Mouse (Mus musculus): ENCODE data around the gene Crybg2. TPM values are rescaled to one million over a fixed set of nuclear protein-coding genes. Genes with fewer than 3 reads are reported as not detected.

Gene Crybg2
- total RNA-seq, 2 experiments from 2014 or later = 2.7 to 3.0 TPM

- no peak for TF ChIP-seq CTCF (conservative IDR thresholded peaks at IDR 0.05)
- no peak overlapping the region for H3K4me3 ChIP-seq
- H3K27ac ChIP-seq = peak overlapping the region; percentile 23; the same call in 1 of the 2 replicates
- no peak for DNase-seq (ENCODE audit: low spot score in 2 of 2)
Measured at GRCm38 (mm10) chr4:134121571-134121970, 61.0 kb downstream of the Crybg2 start.

- no peak overlapping the region for H3K27ac ChIP-seq
- DNase-seq (ENCODE audit: low spot score in 2 of 2) = no peak
- H3K4me3 ChIP-seq = no peak overlapping the region
- TF ChIP-seq CTCF (conservative IDR thresholded peaks at IDR 0.05) = no peak
Measured at GRCm38 (mm10) chr4:134122281-134122680, 61.7 kb downstream of the Crybg2 start.

GRCm38 (mm10) chr4:134123147-134123546, 62.5 kb downstream of the Crybg2 start:
- no peak for TF ChIP-seq CTCF (conservative IDR thresholded peaks at IDR 0.05)
- H3K4me3 ChIP-seq = no peak overlapping the region
- H3K27ac ChIP-seq = peak overlapping the region; percentile 98
- no peak for DNase-seq (ENCODE audit: low spot score in 2 of 2)

GRCm38 (mm10) chr4:134123680-134124551, 63.3 kb downstream of the Crybg2 start:
- DNase-seq (ENCODE audit: low spot score in 2 of 2) = peak; percentile 85 to 94

GRCm38 (mm10) chr4:134125383-134126060, 64.9 kb downstream of the Crybg2 start:
- DNase-seq (ENCODE audit: low spot score in 2 of 2) = no peak
- TF ChIP-seq CTCF (conservative IDR thresholded peaks at IDR 0.05) = no peak
- peak overlapping the region; percentile 98 for H3K27ac ChIP-seq
- H3K4me3 ChIP-seq = no peak overlapping the region

More at GRCm38 (mm10) chr4:134123680-134124551, 63.3 kb downstream of the Crybg2 start:
- H3K4me3 ChIP-seq = no peak overlapping the region
- TF ChIP-seq CTCF (conservative IDR thresholded peaks at IDR 0.05) = peak; percentile 95
- peak overlapping the region; percentile 98 for H3K27ac ChIP-seq

- TF ChIP-seq CTCF (conservative IDR thresholded peaks at IDR 0.05) = no peak
- DNase-seq (ENCODE audit: low spot score in 2 of 2) = peak in 1 of 2 experiments; percentile 20
- H3K27ac ChIP-seq = peak overlapping the region; percentile 98
Measured at GRCm38 (mm10) chr4:134126300-134127120, 65.9 kb downstream of the Crybg2 start.

GRCm38 (mm10) chr4:134127121-134127455, 66.5 kb downstream of the Crybg2 start:
- Histone ChIP-seq H3K27ac (peak overlapping the region; percentile 98), H3K4me3 (peak overlapping the region; percentile 91)
- TF ChIP-seq CTCF (conservative IDR thresholded peaks at IDR 0.05) = no peak

More at GRCm38 (mm10) chr4:134126300-134127120, 65.9 kb downstream of the Crybg2 start:
- peak overlapping the region; percentile 20; the same call in 1 of the 2 replicates for H3K4me3 ChIP-seq

GRCm38 (mm10) chr4:134127793-134128192, 67.2 kb downstream of the Crybg2 start:
- no peak for DNase-seq (ENCODE audit: low spot score in 2 of 2)
- peak overlapping the region; percentile 91 for H3K4me3 ChIP-seq
- no peak for TF ChIP-seq CTCF (conservative IDR thresholded peaks at IDR 0.05)
- H3K27ac ChIP-seq = peak overlapping the region; percentile 98

More at GRCm38 (mm10) chr4:134127121-134127455, 66.5 kb downstream of the Crybg2 start:
- DNase-seq (ENCODE audit: low spot score in 2 of 2) = peak; percentile 64 to 77

- no peak for TF ChIP-seq CTCF (conservative IDR thresholded peaks at IDR 0.05)
- DNase-seq (ENCODE audit: low spot score in 2 of 2) = peak; percentile 85 to 88
- peak within 1 kb of the TSS; percentile 91 for H3K4me3 ChIP-seq
- peak within 1 kb of the TSS; percentile 98 for H3K27ac ChIP-seq
Measured at GRCm38 (mm10) chr4:134128221-134128982, 67.8 kb downstream of the Crybg2 start, which contains the start of gene Sh3bgrl3. Sh3bgrl3 (minus strand) TSS chr4:134128789.

GRCm38 (mm10) chr4:134128983-134129362, 68.4 kb downstream of the Crybg2 start:
- DNase-seq (ENCODE audit: low spot score in 2 of 2) = no peak
- H3K27ac ChIP-seq = peak overlapping the region; percentile 98
- TF ChIP-seq CTCF (conservative IDR thresholded peaks at IDR 0.05) = no peak
- peak overlapping the region; percentile 91 for H3K4me3 ChIP-seq

GRCm38 (mm10) chr4:134129482-134129881, 68.9 kb downstream of the Crybg2 start:
- TF ChIP-seq CTCF (conservative IDR thresholded peaks at IDR 0.05) = no peak
- Histone ChIP-seq H3K27ac (peak overlapping the region; percentile 98), H3K4me3 (peak overlapping the region; percentile 91; the same call in 1 of the 2 replicates)
- no peak for DNase-seq (ENCODE audit: low spot score in 2 of 2)

GRCm38 (mm10) chr4:134132117-134132516, 71.5 kb downstream of the Crybg2 start:
- DNase-seq (ENCODE audit: low spot score in 2 of 2) = no peak
- Histone ChIP-seq H3K4me3 (no peak overlapping the region), H3K27ac (no peak overlapping the region)
- TF ChIP-seq CTCF (conservative IDR thresholded peaks at IDR 0.05) = no peak
